Mouse (Mus musculus) intestine, embryonic 14.5 days (tissue): ENCODE data around the gene Hspb3. TPM values are rescaled to one million over a fixed set of nuclear protein-coding genes. Genes with fewer than 3 reads are reported as not detected.

ENCODE experiments used
- ATAC-seq: fragments of 200-750 bp; cut with Nextera tagmentation; replicated peaks from 2 replicates; pipeline ENCODE4 v1.8.0; 2017; ENCODE audit warnings: low read depth, moderate number of reproducible peaks, moderate TSS enrichment, moderate library complexity; ENCODE audit not compliant: low FRiP score, low TSS enrichment
- DNase-seq: peaks from one replicate; pipeline ENCODE4 v3.0.0-alpha.2; 2018; ENCODE audit warnings: low spot score
- H3K27ac ChIP-seq: fragments of 300-500 bp; sonication (generic); 2 replicates; pipeline ENCODE4 v1.5.1; 2014; ENCODE audit warnings: low read depth, mild to moderate bottlenecking, control low read depth
- H3K27me3 ChIP-seq: fragments of 300-500 bp; sonication (generic); replicated peaks from 2 replicates; pipeline ENCODE4 v1.6.1; 2014; ENCODE audit warnings: low read length, control low read depth; ENCODE audit not compliant: control insufficient read depth, insufficient read depth
- H3K36me3 ChIP-seq: fragments of 300-500 bp; sonication (generic); 2 replicates; pipeline ENCODE4 v1.6.1; 2014; ENCODE audit warnings: low read length, control low read depth; ENCODE audit not compliant: control insufficient read depth, insufficient read depth
- H3K4me1 ChIP-seq: fragments of 300-500 bp; sonication (generic); replicated peaks from 2 replicates; pipeline ENCODE4 v1.6.1; 2014; ENCODE audit warnings: low read length, control low read depth, mixed read lengths; ENCODE audit not compliant: control insufficient read depth, insufficient read depth
- H3K4me2 ChIP-seq: fragments of 300-500 bp; sonication (generic); 2 replicates; pipeline ENCODE4 v1.6.1; 2014; ENCODE audit warnings: low read length
- H3K4me3 ChIP-seq: fragments of 300-500 bp; sonication (generic); 2 replicates; pipeline ENCODE4 v1.5.1; 2014; ENCODE audit warnings: low read depth, low read length, control low read depth, mixed read lengths
- H3K9ac ChIP-seq: fragments of 300-500 bp; sonication (generic); 2 replicates; pipeline ENCODE4 v1.6.1; 2014; ENCODE audit warnings: mild to moderate bottlenecking, low read length
- H3K9me3 ChIP-seq: fragments of 300-500 bp; sonication (generic); 2 replicates; pipeline ENCODE4 v1.6.1; 2016; ENCODE audit warnings: low read length, control low read depth; ENCODE audit not compliant: control insufficient read depth
- WGBS: fragments of 180-500 bp; shearing (Covaris S2); extraction: QIAGEN DNeasy Blood & Tissue Kit; methylation state at CpG from one replicate; pipeline ENCODE4 v1.1.7; 2014; 5-methylcytosine and 5-hydroxymethylcytosine counted together
- polyA plus RNA-seq: library from polyadenylated mRNA; unstranded; fragments of >200 nt; fragmentation: Nextera tagmentation; extraction: Ambion mirVana; gene quantifications from 2 replicates; pipeline ENCODE4 v1.2.1, GENCODE M21; 2014

The Hspb3 gene
- polyA plus RNA-seq, 1 experiment from 2014 or later: not detected

GRCm38 (mm10) chr13:113614635-113615545 lies 48.6 kb downstream of the Hspb3 start:
- Histone ChIP-seq H3K4me1 (peaks cover 71% of the 10 kb centered on the region), H3K36me3 (peaks cover 16% of the 10 kb centered on the region; the same call in 1 of the 2 replicates), H3K9ac (peak overlapping the region; percentile 87), H3K27me3 (no peaks in the 10 kb centered on the region), H3K4me3 (peak overlapping the region; percentile 78), H3K4me2 (peak overlapping the region; percentile 92), H3K9me3 (no peaks in the 10 kb centered on the region), H3K27ac (peak overlapping the region; percentile 43; the same call in 1 of the 2 replicates)
- ATAC-seq (no peak), DNase-seq (peak; percentile 82)
- WGBS: 12% methylated on average over 24 of the region's 24 CpGs

GRCm38 (mm10) chr13:113613882-113614281 lies 49.6 kb downstream of the Hspb3 start:
- DNase-seq (no peak), ATAC-seq (no peak)
- peaks cover 78% of the 10 kb centered on the region for H3K4me1 ChIP-seq
- no peak overlapping the region for H3K9ac ChIP-seq
- H3K27ac ChIP-seq: no peak overlapping the region
- no peaks in the 10 kb centered on the region for H3K9me3 ChIP-seq
- H3K4me3 ChIP-seq: peak overlapping the region; percentile 78
- peak overlapping the region; percentile 92 for H3K4me2 ChIP-seq
- 54% methylated on average over 10 of the region's 10 CpGs for WGBS
- H3K27me3 ChIP-seq: no peaks in the 10 kb centered on the region
- H3K36me3 ChIP-seq: peaks cover 16% of the 10 kb centered on the region; the same call in 1 of the 2 replicates

GRCm38 (mm10) chr13:113613341-113613740 lies 50.1 kb downstream of the Hspb3 start:
- H3K9ac ChIP-seq: peak overlapping the region; percentile 1; the same call in 1 of the 2 replicates
- H3K27me3 ChIP-seq: no peaks in the 10 kb centered on the region
- DNase-seq (no peak), ATAC-seq (no peak)
- H3K27ac ChIP-seq: no peak overlapping the region
- H3K4me1 ChIP-seq: peaks cover 80% of the 10 kb centered on the region
- H3K36me3 ChIP-seq: peaks cover 16% of the 10 kb centered on the region; the same call in 1 of the 2 replicates
- H3K4me2 ChIP-seq: peak overlapping the region; percentile 92
- no peaks in the 10 kb centered on the region for H3K9me3 ChIP-seq
- H3K4me3 ChIP-seq: peak overlapping the region; percentile 78
- WGBS: 16% methylated on average over 12 of the region's 12 CpGs

Other genes with a start within 250 kb of the Hspb3 start
- gene Snx18, start 45.1 kb downstream of the Hspb3 start, polyA plus RNA-seq: 21.3 and 24.0 TPM in 2 replicates
- gene Arl15, start 130.8 kb upstream of the Hspb3 start, polyA plus RNA-seq: 8.6 and 9.9 TPM in 2 replicates